Comparison of ENCODE assay signal across 15 mouse cellular contexts in the genomic region with DNA sequence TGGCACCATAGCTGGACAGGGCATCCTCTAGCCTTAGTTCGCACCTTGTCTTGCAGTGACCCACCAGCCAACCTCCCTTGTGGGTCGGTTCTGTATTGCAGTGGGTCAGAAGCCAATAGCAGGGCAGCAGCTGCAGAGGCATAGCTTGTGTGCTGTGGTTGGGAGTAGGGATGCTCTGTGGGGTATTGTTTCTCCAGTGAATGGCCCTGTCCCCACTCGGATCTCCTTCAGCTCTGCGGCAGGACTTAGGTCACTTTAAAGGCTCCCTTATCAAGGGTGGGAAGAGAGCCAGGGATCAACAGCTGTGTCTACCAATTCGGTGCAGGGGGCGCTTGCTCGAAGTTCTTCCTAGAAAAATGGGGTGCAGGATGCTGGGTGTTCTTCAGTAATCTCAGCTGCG.
"Had no signal": no experiment of that assay in that cellular context is flagged by ENCODE, and none has a peak within 500 bp of the region (broad histone marks: within the 10 kb centered on the region; RNA-seq: fewer than 3 reads in every experiment).

No protein-coding gene starts in this region.

- H3K4me3 ChIP-seq: limb, embryonic 15.5 days; liver, embryonic 13.5 days; lung, embryonic 15.5 days; megakaryocyte, embryonic 14.5 days; midbrain, embryonic 15.5 days; neural tube, embryonic 12.5 days had no signal

- H3K27ac ChIP-seq: kidney, postnatal 0 days; limb, embryonic 15.5 days; liver, embryonic 13.5 days; lung, embryonic 15.5 days; macrophage; midbrain, embryonic 15.5 days; neural tube, embryonic 12.5 days had no signal

- H3K27me3 ChIP-seq: limb, embryonic 15.5 days; lung, embryonic 15.5 days; midbrain, embryonic 15.5 days; neural tube, embryonic 12.5 days had no signal

- H3K4me1 ChIP-seq: limb, embryonic 15.5 days; liver, embryonic 13.5 days; lung, embryonic 15.5 days; megakaryocyte, embryonic 14.5 days; midbrain, embryonic 15.5 days; neural tube, embryonic 12.5 days had no signal

- DNase-seq: kidney, adult 11 months; kidney, adult 9 months; kidney, postnatal 36 days; liver, embryonic 13.5 days; liver, postnatal 0 days; lung, postnatal 14 days; thymus, adult 2 months; thymus, postnatal 25 days had no signal
